Mouse (Mus musculus) midbrain, postnatal 0 days (tissue): ENCODE results near the gene Dnm3. TPM values are rescaled to one million over a fixed set of nuclear protein-coding genes. Genes with fewer than 3 reads are reported as not detected.

ENCODE experiments used
- ATAC-seq: fragments of 200-750 bp; cut with Nextera tagmentation; 2 replicates; pipeline ENCODE4 v1.8.0; 2017; ENCODE audit warnings: moderate number of reproducible peaks, mild to moderate bottlenecking, moderate TSS enrichment, moderate library complexity; ENCODE audit not compliant: low FRiP score
- DNase-seq: peaks from one replicate; pipeline ENCODE4 v3.0.0-alpha.2; 2015; ENCODE audit warnings: low spot score
- H3K27ac ChIP-seq: fragments of 300-500 bp; sonication (generic); 2 replicates; pipeline ENCODE4 v1.5.1; 2014; ENCODE audit warnings: low read depth, mild to moderate bottlenecking, low read length, mixed read lengths
- H3K27me3 ChIP-seq: fragments of 300-500 bp; sonication (generic); 2 replicates; pipeline ENCODE4 v1.6.1; 2014; ENCODE audit warnings: low read length, control low read depth, mixed read lengths; ENCODE audit not compliant: insufficient read depth
- H3K36me3 ChIP-seq: fragments of 300-500 bp; sonication (generic); 2 replicates; pipeline ENCODE4 v1.6.1; 2014; ENCODE audit warnings: low read length, control low read depth, mixed read lengths; ENCODE audit not compliant: insufficient read depth
- H3K4me1 ChIP-seq: fragments of 300-500 bp; sonication (generic); 2 replicates; pipeline ENCODE4 v1.6.1; 2014; ENCODE audit warnings: mild to moderate bottlenecking, control low read depth, antibody characterized with exemption, low read length, mixed read lengths; ENCODE audit not compliant: insufficient read depth
- H3K4me2 ChIP-seq: fragments of 300-500 bp; sonication (generic); 2 replicates; pipeline ENCODE4 v1.6.1; 2014; ENCODE audit warnings: low read depth, mild to moderate bottlenecking, low read length, mixed read lengths; ENCODE audit not compliant: poor library complexity, severe bottlenecking
- H3K4me3 ChIP-seq: fragments of 300-500 bp; sonication (generic); 2 replicates; pipeline ENCODE4 v1.5.1; 2014; ENCODE audit warnings: low read depth, mild to moderate bottlenecking, low read length, moderate library complexity
- H3K9ac ChIP-seq: fragments of 300-500 bp; sonication (generic); replicated peaks from 2 replicates; pipeline ENCODE4 v1.6.1; 2014; ENCODE audit warnings: mild to moderate bottlenecking, low read length, moderate library complexity, mixed read lengths; ENCODE audit not compliant: poor library complexity, severe bottlenecking
- H3K9me3 ChIP-seq: fragments of 300-500 bp; sonication (generic); 2 replicates; pipeline ENCODE4 v1.6.1; 2016; ENCODE audit warnings: low read length, control low read depth
- CTCF ChIP-seq: IDR thresholded peaks from 2 replicates; pipeline ENCODE4 v1.5.1; 2016; ENCODE audit warnings: antibody characterized with exemption, mild to moderate bottlenecking
- WGBS: fragments of 180-500 bp; shearing (Covaris S2); extraction: QIAGEN DNeasy Blood & Tissue Kit; methylation state at CpG from one replicate; pipeline ENCODE4 v1.1.7; 2014; 5-methylcytosine and 5-hydroxymethylcytosine counted together
- polyA plus RNA-seq: library from polyadenylated mRNA; unstranded; fragments of >200 nt; fragmentation: Nextera tagmentation; extraction: Ambion mirVana; gene quantifications from 2 replicates; pipeline ENCODE4 v1.2.1, GENCODE M21; 2015
- total RNA-seq: library from RNA; depleted of rRNA; stranded (reverse); fragments of >200 nt; gene quantifications from 2 replicates; pipeline ENCODE4 v1.2.3, GENCODE M21; 2014

Dnm3 gene
- total and polyA plus RNA-seq, 2 experiments from 2014 or later, result 67.0 to 88.5 TPM

DNA sequence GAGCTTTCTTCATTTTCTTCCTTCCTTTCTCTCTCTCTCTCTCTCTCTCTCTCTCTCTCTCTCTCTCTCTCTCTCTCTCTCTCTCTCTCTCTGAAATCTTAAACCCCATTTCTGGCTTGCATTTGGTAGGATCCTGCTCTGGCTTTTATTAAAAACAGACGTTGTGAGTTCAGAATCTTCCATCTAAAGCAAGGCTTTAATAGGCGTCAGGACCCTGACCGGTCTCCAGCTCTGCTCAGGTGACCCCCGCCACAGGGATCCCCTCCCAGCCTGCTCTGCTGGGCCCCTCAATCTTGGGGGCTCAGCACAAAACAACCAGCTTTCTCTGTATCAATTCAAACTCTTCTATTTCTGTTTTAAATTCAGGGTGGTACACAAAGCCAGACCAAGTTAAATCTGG is 469.6 kb downstream of the Dnm3 start:
- DNase-seq (no peak), ATAC-seq (no peak)
- H3K36me3 ChIP-seq, result peaks cover 10% of the 10 kb centered on the region
- H3K4me2 ChIP-seq, result no peak overlapping the region
- H3K9ac ChIP-seq, result no peak overlapping the region
- 0 out of 2 replicates have a peak overlapping the region, but pooled peaks have one; percentile 43 for H3K27ac ChIP-seq
- 60% methylated on average over 4 of the region's 4 CpGs for WGBS
- no peak overlapping the region for H3K4me3 ChIP-seq
- TF ChIP-seq CTCF, result no peak
- H3K4me1 ChIP-seq, result peaks cover 8% of the 10 kb centered on the region; the same call in 1 of the 2 replicates
- H3K27me3 ChIP-seq, result no peaks in the 10 kb centered on the region
- H3K9me3 ChIP-seq, result no peaks in the 10 kb centered on the region

DNA sequence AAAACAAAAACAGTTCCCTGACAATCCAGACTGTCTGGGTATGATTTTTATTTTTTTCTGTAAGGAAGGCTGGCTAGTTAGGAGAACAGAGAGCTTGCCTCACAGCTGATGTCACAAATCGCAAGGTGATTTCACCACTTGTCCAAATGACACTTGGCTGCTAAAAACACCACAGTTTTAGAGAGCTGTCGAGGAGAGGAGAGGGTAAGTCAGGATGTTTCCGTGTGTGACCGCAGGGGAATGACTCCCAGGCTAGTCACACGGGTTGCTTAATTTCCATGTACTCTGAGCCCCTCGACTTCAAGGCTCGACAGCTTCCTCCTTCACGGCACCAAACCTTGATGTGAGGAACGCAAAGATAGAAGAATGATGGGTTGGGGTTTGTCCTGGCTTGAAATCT is 471.7 kb downstream of the Dnm3 start:
- no peaks in the 10 kb centered on the region for H3K27me3 ChIP-seq
- DNase-seq, result no peak
- no peak overlapping the region for H3K27ac ChIP-seq
- TF ChIP-seq CTCF, result no peak
- ATAC-seq, result no peak
- H3K4me2 ChIP-seq, result no peak overlapping the region
- H3K9me3 ChIP-seq, result no peaks in the 10 kb centered on the region
- peaks cover 4% of the 10 kb centered on the region; the same call in 1 of the 2 replicates for H3K36me3 ChIP-seq
- 90% methylated on average over 9 of the region's 9 CpGs for WGBS
- H3K9ac ChIP-seq, result no peak overlapping the region
- no peak overlapping the region for H3K4me3 ChIP-seq
- H3K4me1 ChIP-seq, result peaks cover 8% of the 10 kb centered on the region; the same call in 1 of the 2 replicates

DNA sequence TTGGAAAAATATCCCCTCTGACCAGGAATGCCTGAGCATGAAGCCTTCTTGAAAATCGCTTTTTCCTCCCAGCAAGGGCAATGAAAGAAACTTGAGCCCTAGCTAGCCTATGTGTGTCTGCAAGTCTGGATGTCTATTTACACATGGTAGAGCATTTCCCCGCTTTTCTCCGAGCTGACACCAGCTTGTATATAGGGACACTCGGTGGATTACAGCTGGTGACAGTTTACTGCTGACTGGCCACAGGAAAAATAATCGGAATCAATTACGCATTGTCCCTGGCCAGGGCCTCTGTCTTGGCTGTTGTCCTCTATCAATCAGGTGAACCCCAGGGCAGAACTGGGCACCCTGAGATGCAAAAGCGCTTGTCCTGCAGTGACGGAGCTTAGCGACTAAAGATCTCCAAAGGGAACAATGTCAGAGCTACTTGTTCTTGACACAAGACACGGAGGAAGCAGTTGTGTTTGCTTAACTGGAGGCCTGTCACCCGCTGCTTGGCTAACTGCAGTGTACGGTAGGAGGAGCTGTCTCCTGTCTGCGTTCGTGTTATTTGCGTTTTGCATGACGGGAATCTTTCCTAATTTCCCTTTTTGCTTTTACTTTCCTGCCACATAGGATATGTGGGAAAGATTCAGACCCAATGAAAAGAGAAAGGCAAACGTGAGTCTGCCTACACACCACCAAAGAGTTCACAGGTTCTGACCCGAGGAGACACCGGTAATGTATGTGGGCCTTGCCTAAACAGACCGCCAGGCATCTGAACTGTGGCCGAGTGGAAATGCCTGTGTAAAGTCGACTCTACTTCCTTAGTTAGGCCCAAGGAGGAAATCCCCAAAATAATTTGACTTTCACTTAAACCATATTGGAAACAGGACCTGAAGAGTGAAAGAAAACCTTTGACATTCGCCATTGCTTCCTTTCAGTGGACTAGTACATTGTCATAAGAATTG is 472.7 kb downstream of the Dnm3 start:
- H3K4me2 ChIP-seq, result no peak overlapping the region
- ATAC-seq, result no peak

DNA sequence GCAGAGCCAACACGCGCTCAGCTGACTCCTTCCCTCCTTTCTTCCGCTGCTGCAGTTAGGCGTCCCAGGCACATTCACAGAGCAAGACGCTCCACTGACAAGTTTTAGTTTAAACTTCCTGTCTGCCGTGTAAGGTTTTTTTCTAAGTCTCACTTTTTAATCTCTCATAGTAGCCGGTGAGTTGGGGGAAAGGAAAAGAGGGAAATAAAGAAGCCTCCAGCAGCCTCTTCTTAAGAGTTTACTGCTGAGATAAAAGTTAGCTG is 473.4 kb downstream of the Dnm3 start:
- Histone ChIP-seq H3K4me2 (no peak overlapping the region), H3K27me3 (no peaks in the 10 kb centered on the region), H3K36me3 (no peaks in the 10 kb centered on the region), H3K9me3 (no peaks in the 10 kb centered on the region), H3K27ac (no peak overlapping the region; the same call in 1 of the 2 replicates), H3K4me3 (no peak overlapping the region), H3K9ac (no peak overlapping the region), H3K4me1 (peaks cover 8% of the 10 kb centered on the region; the same call in 1 of the 2 replicates)
- TF ChIP-seq CTCF, result no peak
- 46% methylated on average over 7 of the region's 7 CpGs for WGBS
- no peak for ATAC-seq
- DNase-seq, result no peak

More for the DNA sequence above, 472.7 kb downstream of the Dnm3 start:
- TF ChIP-seq CTCF, result peak; percentile 58
- peak; percentile 64 for DNase-seq
- H3K4me3 ChIP-seq, result no peak overlapping the region
- WGBS, result 55% methylated on average over 23 of the region's 23 CpGs
- H3K9me3 ChIP-seq, result no peaks in the 10 kb centered on the region
- H3K27me3 ChIP-seq, result no peaks in the 10 kb centered on the region
- no peak overlapping the region; the same call in 1 of the 2 replicates for H3K27ac ChIP-seq
- peaks cover 8% of the 10 kb centered on the region; the same call in 1 of the 2 replicates for H3K4me1 ChIP-seq
- H3K9ac ChIP-seq, result no peak overlapping the region
- H3K36me3 ChIP-seq, result peaks cover under 1% of the 10 kb centered on the region; the same call in 1 of the 2 replicates

DNA sequence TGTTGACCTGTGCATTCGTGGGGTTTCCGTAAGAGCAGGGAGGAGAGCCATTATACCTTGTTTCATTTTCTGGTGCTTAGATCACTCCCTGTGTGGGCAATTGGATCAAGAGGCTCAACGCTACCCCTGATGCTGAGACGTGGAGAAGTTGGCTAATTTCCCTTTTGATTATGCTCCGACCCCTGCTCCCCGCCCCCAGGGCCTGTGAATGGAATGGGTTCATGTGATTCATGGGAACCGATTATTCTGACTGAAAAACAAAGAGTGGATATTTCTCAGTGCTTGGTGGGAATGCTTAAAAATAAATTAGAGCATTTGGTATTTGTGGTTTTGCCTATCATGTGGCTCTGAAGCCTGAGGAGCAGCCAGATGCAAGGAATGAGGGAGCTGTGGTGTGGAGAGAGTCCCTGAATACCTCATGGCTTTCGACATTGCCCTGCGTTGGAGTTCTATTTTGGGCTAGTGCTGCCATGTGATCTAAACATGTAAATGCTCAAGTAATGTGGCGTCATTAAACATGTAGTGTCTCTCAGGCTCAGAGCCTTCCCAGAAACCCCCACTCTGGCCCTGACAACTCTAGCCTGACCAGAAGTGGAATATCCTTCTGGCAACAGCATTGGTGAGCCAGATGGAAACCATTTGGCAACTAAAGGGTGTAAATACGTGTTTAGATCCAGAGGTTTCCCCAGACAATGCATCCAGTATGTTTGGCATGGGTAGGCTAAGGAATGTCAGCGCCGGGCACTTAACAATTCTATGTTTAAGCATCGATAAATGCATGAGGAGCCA is 473.9 kb downstream of the Dnm3 start:
- WGBS, result 58% methylated on average over 14 of the region's 14 CpGs
- Histone ChIP-seq H3K4me2 (no peak overlapping the region), H3K27ac (no peak overlapping the region), H3K9ac (no peak overlapping the region), H3K27me3 (no peaks in the 10 kb centered on the region), H3K9me3 (no peaks in the 10 kb centered on the region), H3K4me1 (peaks cover 5% of the 10 kb centered on the region; the same call in 1 of the 2 replicates), H3K4me3 (no peak overlapping the region), H3K36me3 (no peaks in the 10 kb centered on the region)
- no peak for TF ChIP-seq CTCF
- DNase-seq, result no peak
- ATAC-seq, result no peak
